Mouse (Mus musculus): ENCODE measurements around the gene Lsm2.

DNA sequence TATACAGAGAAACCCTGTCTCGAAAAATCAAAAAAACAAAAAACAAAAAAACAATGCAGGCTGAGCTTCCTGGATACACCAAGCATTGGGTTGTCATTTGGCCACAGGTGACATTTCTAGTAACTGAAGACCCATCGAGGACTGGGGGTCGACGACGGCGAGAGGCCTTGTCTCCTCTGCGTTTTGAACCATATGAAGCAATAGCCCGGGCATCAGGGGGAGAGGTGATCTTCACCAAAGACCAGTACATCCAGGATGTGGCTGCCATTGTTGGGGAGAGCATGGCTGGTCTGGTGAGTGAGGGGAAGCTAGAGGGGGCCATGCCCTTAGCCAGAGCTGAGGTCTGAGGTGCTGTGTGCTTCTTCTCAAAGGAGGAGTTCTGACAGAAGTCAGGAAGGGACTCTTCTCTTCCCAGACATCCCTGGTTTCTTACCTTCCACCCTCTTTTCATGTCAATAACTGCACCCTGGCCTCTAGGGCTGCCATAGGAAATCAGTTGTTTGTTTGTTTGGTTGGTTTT is 40.9 kb downstream of the Lsm2 start:
- TF ChIP-seq CTCF (IDR thresholded peaks at IDR 0.05; ENCODE audit: control insufficient read depth, insufficient read depth, insufficient read length) (no peak), MYOG (IDR thresholded peaks at IDR 0.05; ENCODE audit: control insufficient read depth, extremely low read depth, insufficient read length) (no peak), MAX (IDR thresholded peaks at IDR 0.05) (no peak)

Data from C2C12 (cell line).